Mouse (Mus musculus): Measurements from ENCODE around the gene Lrwd1. TPM values are rescaled to one million over a fixed set of nuclear protein-coding genes. Genes with fewer than 3 reads are reported as not detected.
A peak's percentile ranks its signal among the peaks of the same experiment; 100 is the strongest.

Lrwd1 gene
- total RNA-seq, 2 experiments from 2014 or later = 5.5 to 5.7 TPM

GRCm38 (mm10) chr5:136091927-136092326 lies 43.9 kb downstream of the Lrwd1 start:
- no peak for DNase-seq

DNA sequence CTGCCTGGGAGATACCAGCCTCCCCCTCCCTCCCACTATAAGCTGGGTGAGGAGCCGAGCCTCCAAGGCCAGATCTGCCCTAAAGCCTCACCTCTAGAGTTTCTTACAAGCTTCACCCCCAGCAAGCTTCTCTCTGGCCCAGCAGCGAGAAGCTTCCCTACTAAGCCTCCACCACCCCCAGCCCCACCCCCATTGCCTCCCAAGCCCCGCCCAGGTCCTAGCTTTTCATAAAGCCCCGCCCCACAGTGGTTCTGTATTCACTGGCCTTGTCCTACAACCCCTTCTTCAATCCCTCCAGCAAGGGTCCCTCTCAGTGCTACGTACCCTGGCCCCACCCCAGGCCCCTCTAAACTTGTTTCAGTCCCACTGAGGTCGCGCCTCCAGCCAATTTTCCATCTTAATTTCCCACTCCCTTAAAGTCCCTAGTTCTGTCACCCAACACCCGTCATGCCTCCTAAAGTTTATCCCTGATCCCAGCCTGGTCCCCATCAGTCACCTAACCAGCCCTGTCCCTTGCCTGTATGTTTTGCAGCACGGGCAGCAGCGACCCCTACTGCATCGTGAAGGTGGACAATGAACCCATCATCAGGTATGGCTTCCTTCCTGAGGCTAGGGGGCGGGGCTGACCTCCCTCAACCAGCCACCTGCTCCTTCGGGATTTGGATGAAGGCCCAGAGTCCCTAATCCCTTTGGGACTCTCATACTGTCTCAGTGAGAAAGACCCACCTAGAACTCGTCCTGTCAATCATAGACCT lies 46.9 kb downstream of the Lrwd1 start:
- DNase-seq = no peak

GRCm38 (mm10) chr5:136086290-136086689 lies 49.6 kb downstream of the Lrwd1 start:
- no peak for DNase-seq

GRCm38 (mm10) chr5:136084891-136085651 lies 50.8 kb downstream of the Lrwd1 start:
- DNase-seq = no peak

DNA sequence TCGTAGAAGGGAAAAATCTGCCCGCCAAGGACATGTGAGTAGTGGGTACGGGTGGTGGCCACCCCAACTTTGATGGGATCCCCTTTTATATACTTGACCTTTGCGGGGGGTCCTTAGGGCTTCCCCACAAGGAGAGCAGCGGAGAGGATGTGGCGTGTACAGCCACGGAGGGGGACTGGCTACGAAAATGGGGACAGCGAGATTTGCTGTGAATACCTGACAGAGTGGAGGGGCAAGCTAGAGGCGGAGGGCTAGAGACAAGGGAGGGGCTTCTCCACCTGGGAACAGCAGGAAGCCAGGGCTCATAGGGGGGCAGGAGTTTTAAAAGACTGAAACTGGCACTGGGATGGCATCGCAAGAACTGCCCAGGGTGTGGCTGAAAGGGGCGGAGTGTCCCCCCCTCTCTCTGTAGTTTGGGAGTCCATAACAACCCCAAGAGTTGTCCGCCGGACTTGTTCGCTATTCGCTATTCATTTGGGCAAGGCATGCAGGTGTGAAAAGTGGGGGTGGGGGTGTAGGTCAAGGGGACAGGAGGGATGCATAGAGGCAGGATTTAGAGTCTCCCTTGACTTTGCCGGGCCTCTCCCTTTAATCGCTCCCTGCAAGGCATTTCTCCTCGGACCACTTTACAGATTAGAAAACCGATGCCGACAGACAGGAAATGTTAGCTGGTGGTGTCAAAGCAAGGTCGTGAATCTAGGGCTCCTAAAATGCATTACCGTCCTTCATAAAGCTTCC lies 51.6 kb downstream of the Lrwd1 start:
- DNase-seq = no peak

DNA sequence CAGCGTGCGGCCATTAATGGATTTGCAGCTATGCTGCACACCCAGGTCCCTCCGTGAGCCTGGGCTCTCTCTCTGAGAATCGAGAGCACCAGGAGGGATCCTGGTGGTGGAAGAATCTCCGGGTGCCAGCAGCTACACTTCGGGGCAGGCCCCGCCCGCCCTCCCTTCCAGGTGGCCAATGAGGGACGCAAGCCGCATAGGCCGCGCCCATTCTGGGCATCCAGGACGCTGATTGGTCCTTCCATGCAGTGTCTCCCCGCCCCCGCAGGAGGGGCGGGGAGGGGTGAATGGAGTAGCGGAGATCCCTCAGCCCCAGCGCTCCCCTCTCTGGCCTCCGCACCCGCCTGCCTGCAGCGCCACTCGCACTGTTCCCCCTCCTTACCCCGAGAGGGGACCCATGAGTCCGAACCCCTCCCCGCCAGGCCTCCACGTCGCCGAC lies 52.2 kb downstream of the Lrwd1 start, which contains the start of gene Rasa4:
Gene Rasa4 (plus strand): TSS at position 248 of the 439 bp plus-strand sequence.
- DNase-seq = peak; percentile 94 to 97

GRCm38 (mm10) chr5:136082345-136082744 lies 53.5 kb downstream of the Lrwd1 start:
- no peak for DNase-seq

DNA sequence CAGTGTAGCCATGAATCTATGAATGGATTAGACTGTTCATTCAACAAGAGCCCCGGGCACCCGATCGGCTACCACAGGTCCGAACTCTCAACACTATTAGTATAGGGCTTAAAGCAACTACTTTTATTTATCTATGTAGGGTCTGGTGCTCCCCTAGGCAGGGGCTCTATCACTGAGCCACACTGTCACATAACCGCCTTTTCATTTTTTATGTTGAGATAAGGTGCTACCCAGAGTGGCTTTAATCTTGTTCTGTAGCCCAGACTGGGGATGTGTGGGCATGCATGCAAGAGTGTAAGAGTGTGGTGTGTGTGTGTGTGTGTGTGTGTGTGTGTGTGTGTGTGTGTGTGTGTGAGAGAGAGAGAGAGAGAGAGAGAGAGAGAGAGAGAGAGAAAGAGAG lies 57.7 kb downstream of the Lrwd1 start:
- DNase-seq = no peak

DNA sequence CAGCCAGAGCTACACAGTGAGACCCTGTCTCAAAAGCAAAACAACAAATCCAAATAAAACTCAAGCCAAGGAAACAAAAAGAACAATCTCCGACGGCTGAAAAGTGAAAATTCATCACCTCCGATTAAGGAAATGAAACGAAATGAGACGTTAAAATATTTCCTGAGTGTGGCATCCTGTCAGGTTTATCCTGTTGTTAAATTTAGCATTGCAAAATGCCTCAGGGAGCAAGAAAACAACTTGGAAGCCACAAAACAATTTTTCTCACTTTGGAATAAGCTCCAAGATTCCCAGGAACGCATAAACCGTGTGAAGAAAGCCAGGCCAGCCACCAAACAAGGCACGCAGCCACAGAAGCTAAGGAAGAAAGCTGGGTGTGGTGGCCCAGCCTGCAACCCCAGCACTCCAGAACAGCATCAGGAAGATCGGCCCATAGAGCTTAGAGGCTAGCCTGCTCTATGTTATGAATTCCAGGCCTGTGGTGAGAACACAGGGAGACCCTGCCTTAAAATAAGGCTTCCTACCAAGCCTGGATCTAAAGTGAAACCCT lies 58.8 kb downstream of the Lrwd1 start:
- DNase-seq = peak in 1 of 2 experiments; percentile 54

- DNase-seq = no peak
These were observed 59.6 kb downstream of the Lrwd1 start for GRCm38 (mm10) chr5:136076284-136076683.

DNA sequence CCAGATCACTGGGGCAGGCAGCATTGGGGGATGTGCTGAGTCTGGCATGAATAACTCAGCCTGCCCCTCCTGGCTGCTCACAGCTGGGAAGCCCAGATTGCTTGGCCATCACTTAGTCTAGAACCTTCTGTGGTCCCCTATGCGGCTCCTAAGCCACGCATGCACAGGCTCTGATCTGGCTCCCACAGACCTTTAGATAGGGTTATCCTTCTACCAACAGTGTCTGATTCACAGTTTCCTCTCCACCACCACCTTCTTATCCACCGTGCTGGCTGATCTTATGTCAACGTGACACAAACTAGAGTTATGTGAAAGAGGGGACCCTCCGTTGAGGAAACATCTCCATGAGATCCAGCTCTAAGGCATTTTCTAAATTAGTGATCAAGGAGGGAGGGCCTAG lies 60.8 kb downstream of the Lrwd1 start:
- DNase-seq = no peak

DNA sequence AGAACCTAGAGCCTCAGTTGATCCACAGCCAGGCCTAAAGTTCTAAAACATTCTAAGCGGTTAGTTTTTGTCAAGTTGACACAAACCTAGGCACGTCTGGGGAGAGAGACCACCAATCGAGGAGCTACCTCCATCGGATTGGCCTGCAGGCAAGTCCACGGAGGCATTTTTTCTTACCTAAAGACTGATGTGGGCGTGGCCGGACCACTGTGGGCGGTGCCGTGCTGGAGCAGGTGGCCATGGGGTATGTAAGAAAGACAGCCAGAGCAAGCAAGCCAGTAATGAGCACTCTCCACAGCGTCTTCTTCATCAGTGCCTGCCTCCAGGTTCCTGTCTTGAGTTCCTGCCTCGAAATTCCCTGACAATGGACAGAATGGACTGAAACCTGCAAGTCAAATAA lies 62.3 kb downstream of the Lrwd1 start:
- no peak for DNase-seq

- DNase-seq = no peak
These were observed 62.8 kb downstream of the Lrwd1 start for GRCm38 (mm10) chr5:136073051-136073450.

Small RNA genes lying within 50 kb of the gene (microRNA-seq; reads per million reads assigned to microRNA genes)
- gene Mir7035 = 0.38 to 3.0 reads per million in 2 experiments

Other genes starting within 250 kb of the Lrwd1 start
- 100 to 1,000 TPM; 501 to 698 TPM for gene Hspb1, start 248.2 kb downstream of the Lrwd1 start, total RNA-seq (2021)
- gene Ywhag, start 201.5 kb downstream of the Lrwd1 start, total RNA-seq (2021) = 100 to 1,000 TPM; 285 to 287 TPM
- under 1 TPM; 0.21 to 0.40 TPM for gene Ssc4d, start 161.5 kb downstream of the Lrwd1 start, total RNA-seq (2021)
- not detected for gene Zp3, start 156.0 kb downstream of the Lrwd1 start, total RNA-seq (2021)
- gene Dtx2, start 141.3 kb downstream of the Lrwd1 start, total RNA-seq (2021) = 1 to 10 TPM; 6.5 to 8.1 TPM
- 10 to 100 TPM; 11.1 to 23.7 TPM for gene Upk3b, start 97.6 kb downstream of the Lrwd1 start, total RNA-seq (2021)
- gene Upk3bl, start 81.6 kb downstream of the Lrwd1 start, total RNA-seq (2021) = not detected
- 1 to 10 TPM; 4.8 to 5.4 TPM for gene Rasa4, start 52.2 kb downstream of the Lrwd1 start, total RNA-seq (2021)
- 10 to 100 TPM; 63.7 to 78.8 TPM for gene Polr2j, start 19.4 kb downstream of the Lrwd1 start, total RNA-seq (2021)
- gene Alkbh4, start 72 bp upstream of the Lrwd1 start, total RNA-seq (2021) = 1 to 10 TPM; 4.7 to 4.9 TPM
- gene Orai2, start 34.6 kb upstream of the Lrwd1 start, total RNA-seq (2021) = 1 to 10 TPM; 1.2 to 2.4 TPM
- 10 to 100 TPM; 13.8 to 24.2 TPM for gene Prkrip1, start 62.9 kb upstream of the Lrwd1 start, total RNA-seq (2021)
- 1 to 10 TPM; 1.0 to 2.0 TPM for gene Sh2b2, start 110.5 kb upstream of the Lrwd1 start, total RNA-seq (2021)